Mouse (Mus musculus) MEL (cell line): ENCODE data around the gene Tmem107. TPM values are rescaled to one million over a fixed set of nuclear protein-coding genes. Genes with fewer than 3 reads are reported as not detected.

Experiments used
- DNase-seq: peaks from one replicate; pipeline ENCODE4 v3.0.0; 2011; ENCODE audit warnings: low read depth, low spot score
- H3K27ac ChIP-seq: 2 replicates; pipeline ENCODE4 v1.5.1; 2012; ENCODE audit warnings: low read depth, mild to moderate bottlenecking, control low read depth, low read length, moderate library complexity; ENCODE audit not compliant: control insufficient read depth
- H3K27me3 ChIP-seq, 2 experiments: fragments of 150-350 bp in 1 of 2; sonication (generic) in 1 of 2; 2 replicates each; pipeline ENCODE4 v1.6.1; 2012; ENCODE audit warnings: low read length in 2 of 2, mild to moderate bottlenecking in 2 of 2, improper control_type of control experiment in 1 of 2, moderate library complexity in 1 of 2; ENCODE audit not compliant: insufficient read depth in 2 of 2, control insufficient read depth in 1 of 2
- H3K36me3 ChIP-seq, 2 experiments: 2 replicates each; pipeline ENCODE4 v1.6.1; 2012 to 2014; ENCODE audit warnings: low read length in 2 of 2, improper control_type of control experiment in 1 of 2, inconsistent platforms in 1 of 2, mild to moderate bottlenecking in 1 of 2; ENCODE audit not compliant: insufficient read depth in 2 of 2, control insufficient read depth in 1 of 2
- H3K4me1 ChIP-seq, 2 experiments: fragments of 150-350 bp in 1 of 2; sonication (generic) in 1 of 2; 2 replicates each; pipeline ENCODE4 v1.6.1; 2012; ENCODE audit warnings: low read length in 2 of 2, improper control_type of control experiment in 1 of 2, mild to moderate bottlenecking in 1 of 2; ENCODE audit not compliant: insufficient read depth in 2 of 2, control insufficient read depth in 1 of 2
- H3K4me3 ChIP-seq, 2 experiments: fragments of 150-350 bp in 1 of 2; sonication (generic) in 1 of 2; 2 replicates each; pipeline ENCODE4 v1.5.1; 2012; ENCODE audit warnings: low read depth in 2 of 2, low read length in 2 of 2, mild to moderate bottlenecking in 2 of 2, moderate library complexity in 2 of 2, control low read depth in 1 of 2, improper control_type of control experiment in 1 of 2; ENCODE audit not compliant: control insufficient read depth in 1 of 2, insufficient read depth in 1 of 2
- H3K79me2 ChIP-seq: 2 replicates; pipeline ENCODE4 v1.6.1; 2012; ENCODE audit warnings: mild to moderate bottlenecking, low read length, moderate library complexity; ENCODE audit not compliant: control insufficient read depth, poor library complexity, insufficient read depth
- H3K9ac ChIP-seq: 2 replicates; pipeline ENCODE4 v1.6.1; 2012; ENCODE audit warnings: low read depth, mild to moderate bottlenecking, control low read depth, low read length, moderate library complexity; ENCODE audit not compliant: control insufficient read depth, poor library complexity, severe bottlenecking
- H3K9me3 ChIP-seq: fragments of 150-350 bp; sonication (generic); replicated peaks from 2 replicates; pipeline ENCODE4 v1.6.1; 2012; ENCODE audit warnings: mild to moderate bottlenecking, low read length, improper control_type of control experiment, moderate library complexity; ENCODE audit not compliant: insufficient read depth
- BHLHE40 ChIP-seq: IDR thresholded peaks from 2 replicates; pipeline ENCODE4 v1.6.1; 2012; ENCODE audit warnings: low read depth, mild to moderate bottlenecking, inconsistent platforms, low read length, improper control_type of control experiment, borderline replicate concordance
- E2F4 ChIP-seq: IDR thresholded peaks from 2 replicates; pipeline ENCODE4 v1.6.1; 2011; ENCODE audit warnings: low read depth, low read length, improper control_type of control experiment, borderline replicate concordance
- ELF1 ChIP-seq: IDR thresholded peaks from 2 replicates; pipeline ENCODE4 v1.6.1; 2014; ENCODE audit warnings: low read depth, mild to moderate bottlenecking, inconsistent platforms, low read length, improper control_type of control experiment, moderate library complexity
- ETS1 ChIP-seq: IDR thresholded peaks from 2 replicates; pipeline ENCODE4 v1.6.1; 2012; ENCODE audit warnings: low read depth, mild to moderate bottlenecking, inconsistent platforms, low read length, improper control_type of control experiment, moderate library complexity
- MAZ ChIP-seq: IDR thresholded peaks from 2 replicates; pipeline ENCODE4 v1.6.1; 2012; ENCODE audit warnings: low read depth, mild to moderate bottlenecking, inconsistent platforms, low read length, improper control_type of control experiment
- MXI1 ChIP-seq: IDR thresholded peaks from 2 replicates; pipeline ENCODE4 v1.6.1; 2011; ENCODE audit warnings: mild to moderate bottlenecking, low read depth, low read length, improper control_type of control experiment
- MYC ChIP-seq: IDR thresholded peaks from 2 replicates; pipeline ENCODE4 v1.6.1; 2011; ENCODE audit warnings: low read depth, mild to moderate bottlenecking, low read length, improper control_type of control experiment, moderate library complexity
- NRF1 ChIP-seq: IDR thresholded peaks from 2 replicates; pipeline ENCODE4 v1.6.1; 2014; ENCODE audit warnings: low read depth, mild to moderate bottlenecking, inconsistent platforms, low read length, improper control_type of control experiment, moderate library complexity; ENCODE audit not compliant: poor library complexity, insufficient read depth, severe bottlenecking
- POLR2AphosphoS2 ChIP-seq: IDR thresholded peaks from 2 replicates; pipeline ENCODE4 v1.6.1; 2011; ENCODE audit warnings: low read length, improper control_type of control experiment
- POLR2AphosphoS5 ChIP-seq: IDR thresholded peaks from 2 replicates; pipeline ENCODE4 v1.6.1; 2012; ENCODE audit warnings: low read depth, borderline replicate concordance, mild to moderate bottlenecking, inconsistent platforms, low read length, moderate library complexity, mixed read lengths
- RAD21 ChIP-seq: IDR thresholded peaks from 2 replicates; pipeline ENCODE4 v1.6.1; 2011; ENCODE audit warnings: mild to moderate bottlenecking, low read depth, low read length, improper control_type of control experiment
- SIN3A ChIP-seq: IDR thresholded peaks from 2 replicates; pipeline ENCODE4 v1.6.1; 2012; ENCODE audit warnings: low read length, improper control_type of control experiment, inconsistent platforms
- SMC3 ChIP-seq: IDR thresholded peaks from 2 replicates; pipeline ENCODE4 v1.6.1; 2011; ENCODE audit warnings: low read depth, low read length, improper control_type of control experiment
- TAL1 ChIP-seq: IDR thresholded peaks from 2 replicates; pipeline ENCODE4 v1.6.1; 2012; ENCODE audit warnings: mild to moderate bottlenecking, inconsistent platforms, low read length, moderate library complexity, mixed read lengths
- UBTF ChIP-seq: IDR thresholded peaks from 2 replicates; pipeline ENCODE4 v1.6.1; 2012; ENCODE audit warnings: low read depth, mild to moderate bottlenecking, inconsistent platforms, low read length, improper control_type of control experiment, moderate library complexity, borderline replicate concordance; ENCODE audit not compliant: insufficient read depth
- USF2 ChIP-seq, 2 experiments: IDR thresholded peaks; 2 replicates each; pipeline ENCODE4 v1.6.1; 2011 to 2012; ENCODE audit warnings: improper control_type of control experiment in 2 of 2, low read length in 2 of 2, borderline replicate concordance in 1 of 2, inconsistent platforms in 1 of 2, low read depth in 1 of 2, mild to moderate bottlenecking in 1 of 2; ENCODE audit not compliant: insufficient read depth in 1 of 2
- polyA plus RNA-seq, 2 experiments: library from polyadenylated mRNA; stranded (reverse) in 1 of 2; unstranded in 1 of 2; fragments of >175 nt in 1 of 2; fragments of >200 nt in 1 of 2; gene quantifications; 2 replicates each; pipeline versions ENCODE4 v1.2.1 to v1.2.4; 2012; ENCODE audit warnings: low replicate concordance in 2 of 2, low read depth in 1 of 2; ENCODE audit not compliant: insufficient read length in 2 of 2, insufficient read depth in 1 of 2, missing spikeins in 1 of 2
- total RNA-seq: library from RNA; depleted of rRNA; stranded (reverse); fragments of 300-350 nt; gene quantifications from 2 replicates; pipeline ENCODE4 v1.2.3, GENCODE M21; 2012

Gene Tmem107
- total and polyA plus RNA-seq, 3 experiments = 47.0 to 79.5 TPM; not detected in 1

DNA sequence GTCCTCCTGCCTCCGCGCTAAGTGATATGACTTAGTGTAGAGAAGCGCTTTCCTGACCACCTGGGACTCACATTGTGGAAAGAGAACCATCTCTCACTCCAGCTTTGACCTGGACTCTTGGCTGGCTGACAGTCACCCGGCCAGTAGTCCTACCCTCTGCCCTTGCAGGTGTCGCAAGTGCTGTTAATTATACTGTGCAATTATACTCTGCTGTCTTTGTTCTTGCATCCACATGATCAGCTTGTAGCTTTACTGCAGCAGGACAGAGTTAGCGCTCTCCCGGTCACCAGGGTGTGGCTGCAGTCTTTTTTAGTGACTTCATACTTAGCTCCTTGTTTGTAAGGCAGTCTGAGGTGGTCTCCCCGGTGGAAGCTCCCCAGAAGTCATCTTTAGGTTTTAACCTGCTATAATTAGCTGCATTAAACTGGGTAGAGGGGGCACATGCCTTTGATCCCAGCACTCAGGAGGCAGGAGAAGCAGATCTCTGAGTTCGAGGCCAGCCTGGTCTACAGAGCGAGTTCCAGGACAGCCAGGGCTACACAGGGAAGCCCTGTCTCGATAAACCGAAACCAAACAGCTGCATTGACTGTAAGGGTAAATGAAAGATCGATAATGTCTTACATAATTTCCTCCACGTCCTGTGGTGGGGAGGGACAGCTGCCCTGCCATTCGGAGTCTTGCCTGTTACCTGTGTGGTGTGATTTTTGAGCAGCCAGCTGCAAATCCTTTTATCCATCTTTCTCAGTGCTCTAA lies 9.7 kb downstream of the Tmem107 start:
- TF ChIP-seq BHLHE40 = no peak
- H3K9ac ChIP-seq = no peak overlapping the region
- no peaks in the 10 kb centered on the region for H3K9me3 ChIP-seq
- no peak overlapping the region for H3K27ac ChIP-seq
- no peak overlapping the region for H3K4me3 ChIP-seq
- peaks cover 0 to 12% of the 10 kb centered on the region in 2 experiments; a peak in 3 of 4 replicates for H3K4me1 ChIP-seq
- no peaks in the 10 kb centered on the region; a peak in 3 of 4 replicates for H3K27me3 ChIP-seq
- peaks cover 0 to 3% of the 10 kb centered on the region in 2 experiments; a peak in 1 of 4 replicates for H3K36me3 ChIP-seq
- no peaks in the 10 kb centered on the region for H3K79me2 ChIP-seq
- no peak for DNase-seq

DNA sequence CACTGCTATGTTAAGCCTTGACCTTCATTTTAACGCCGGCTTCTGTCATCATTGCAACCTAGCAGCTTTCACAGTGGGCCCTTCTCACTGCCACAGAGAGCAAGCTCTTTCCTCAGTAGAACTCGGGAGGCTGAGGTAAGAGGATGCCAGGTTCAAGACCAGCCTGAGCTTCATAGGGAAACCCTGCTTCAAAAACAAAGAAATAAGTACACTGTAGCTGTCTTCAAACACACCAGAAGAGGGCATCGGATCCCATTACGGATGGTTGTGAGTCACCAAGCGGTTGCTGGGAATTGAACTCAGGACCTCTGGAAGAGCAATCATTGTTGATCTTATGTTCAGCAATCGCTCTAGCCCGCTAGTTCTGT lies 10.2 kb downstream of the Tmem107 start:
- H3K79me2 ChIP-seq = no peaks in the 10 kb centered on the region
- no peaks in the 10 kb centered on the region for H3K9me3 ChIP-seq
- H3K4me3 ChIP-seq = no peak overlapping the region
- H3K4me1 ChIP-seq = peaks cover 0 to 12% of the 10 kb centered on the region in 2 experiments; a peak in 3 of 4 replicates
- H3K36me3 ChIP-seq = peaks cover 0 to 3% of the 10 kb centered on the region in 2 experiments; a peak in 1 of 4 replicates
- TF ChIP-seq TAL1 (no peak), SMC3 (peak; percentile 9; the same call in 1 of the 2 replicates)
- no peak overlapping the region for H3K27ac ChIP-seq
- H3K27me3 ChIP-seq = no peaks in the 10 kb centered on the region; a peak in 3 of 4 replicates
- DNase-seq = no peak
- H3K9ac ChIP-seq = no peak overlapping the region

DNA sequence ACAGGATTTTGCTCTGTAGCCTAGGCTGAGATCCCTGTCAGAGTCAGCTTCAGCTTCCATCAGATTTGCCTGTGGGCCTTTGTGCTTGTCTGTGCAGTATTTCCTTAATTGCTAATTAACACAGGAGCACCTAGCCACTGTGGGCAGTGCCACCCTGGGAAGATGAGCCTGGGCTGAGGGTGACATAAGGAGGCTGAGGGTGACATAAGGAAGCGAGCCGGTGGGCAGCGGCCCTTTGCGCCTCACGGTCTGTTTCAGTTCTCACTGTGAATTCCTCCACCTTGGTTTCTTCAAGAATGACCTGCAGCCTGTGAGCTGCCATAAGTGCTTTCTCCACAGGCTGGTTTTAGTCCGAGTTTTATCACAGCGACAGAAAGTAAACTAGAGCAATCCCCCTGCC lies 11.0 kb downstream of the Tmem107 start:
- Histone ChIP-seq H3K9me3 (no peaks in the 10 kb centered on the region), H3K27ac (no peak overlapping the region), H3K27me3 (no peaks in the 10 kb centered on the region; a peak in 3 of 4 replicates), H3K9ac (no peak overlapping the region)
- no peak for DNase-seq
- TF ChIP-seq ETS1 = no peak
- no peak for TF ChIP-seq TAL1
- no peak for TF ChIP-seq MAZ
- no peak for TF ChIP-seq E2F4
- no peak for TF ChIP-seq USF2 (IDR thresholded peaks at IDR 0.05; ENCODE audit: borderline replicate concordance in 1 of 2, insufficient read depth in 1 of 2, low read depth in 1 of 2, low read length in 2 of 2)
- TF ChIP-seq RAD21 = no peak
- TF ChIP-seq POLR2AphosphoS2 = no peak
- no peak for TF ChIP-seq POLR2AphosphoS5
- no peak for TF ChIP-seq ELF1
- no peak for TF ChIP-seq NRF1
- TF ChIP-seq UBTF = no peak
- no peak for TF ChIP-seq MYC
- TF ChIP-seq MXI1 = no peak
- no peak for TF ChIP-seq SIN3A
- TF ChIP-seq, all 39 proteins: peak for 0
- H3K4me3 ChIP-seq = no peak overlapping the region
- H3K4me1 ChIP-seq = peaks cover 0 to 12% of the 10 kb centered on the region in 2 experiments; a peak in 3 of 4 replicates
- H3K79me2 ChIP-seq = no peaks in the 10 kb centered on the region
- peaks cover 0 to 3% of the 10 kb centered on the region in 2 experiments; a peak in 1 of 4 replicates for H3K36me3 ChIP-seq
